Mouse (Mus musculus): ENCODE data around the gene Gm1113. TPM values are rescaled to one million over a fixed set of nuclear protein-coding genes. Genes with fewer than 3 reads are reported as not detected.

Gene Gm1113
- polyA plus RNA-seq, 2 experiments = not detected

- Histone ChIP-seq H3K4me2 (replicated peaks; ENCODE audit: low read depth, low read length, severe bottlenecking) (no peak overlapping the region), H3K4me3 (replicated peaks; ENCODE audit: low read length) (no peak overlapping the region), H3K9me3 (ENCODE audit: control insufficient read depth, low read length) (no peaks in the 10 kb centered on the region), H3K4me1 (ENCODE audit: control insufficient read depth, insufficient read depth, low read length) (peaks cover 7% of the 10 kb centered on the region; the same call in 1 of the 2 replicates), H3K36me3 (ENCODE audit: control insufficient read depth, insufficient read depth, low read length) (peaks cover 75% of the 10 kb centered on the region), H3K9ac (ENCODE audit: low read depth, low read length, severe bottlenecking) (no peak overlapping the region), H3K27me3 (ENCODE audit: control insufficient read depth, insufficient read depth, low read length) (no peaks in the 10 kb centered on the region), H3K27ac (replicated peaks; ENCODE audit: low read depth, low read length) (no peak overlapping the region)
- TF ChIP-seq POLR2A (IDR thresholded peaks at IDR 0.05; ENCODE audit: borderline replicate concordance, extremely low read depth, insufficient read depth, insufficient read length) = no peak
- 51% methylated on average over 7 of the region's 7 CpGs for WGBS
- peak; percentile 32 for DNase-seq (ENCODE audit: low spot score)
- ATAC-seq (ENCODE audit: low FRiP score, low read depth) = no peak
Observed at GRCm38 (mm10) chr9:35493033-35493732, 24.9 kb downstream of the Gm1113 start.

GRCm38 (mm10) chr9:35491109-35491866, 26.8 kb downstream of the Gm1113 start:
- peaks cover 78% of the 10 kb centered on the region for H3K36me3 ChIP-seq (ENCODE audit: control insufficient read depth, insufficient read depth, low read length)
- ATAC-seq (ENCODE audit: low FRiP score, low read depth) = peak; percentile 21; the same call in 1 of the 2 replicates
- DNase-seq (ENCODE audit: low spot score) = peak; percentile 33
- no peak overlapping the region for H3K4me3 ChIP-seq (replicated peaks; ENCODE audit: low read length)
- 70% methylated on average over 11 of the region's 11 CpGs for WGBS
- H3K4me2 ChIP-seq (replicated peaks; ENCODE audit: low read depth, low read length, severe bottlenecking) = no peak overlapping the region
- H3K4me1 ChIP-seq (ENCODE audit: control insufficient read depth, insufficient read depth, low read length) = peaks cover 7% of the 10 kb centered on the region; the same call in 1 of the 2 replicates
- H3K27ac ChIP-seq (replicated peaks; ENCODE audit: low read depth, low read length) = peak overlapping the region; percentile 14; the same call in 1 of the 2 replicates
- no peaks in the 10 kb centered on the region for H3K9me3 ChIP-seq (ENCODE audit: control insufficient read depth, low read length)
- no peak for TF ChIP-seq POLR2A (IDR thresholded peaks at IDR 0.05; ENCODE audit: borderline replicate concordance, extremely low read depth, insufficient read depth, insufficient read length)
- H3K27me3 ChIP-seq (ENCODE audit: control insufficient read depth, insufficient read depth, low read length) = no peaks in the 10 kb centered on the region
- no peak overlapping the region for H3K9ac ChIP-seq (ENCODE audit: low read depth, low read length, severe bottlenecking)

- DNase-seq (ENCODE audit: low spot score) (no peak), ATAC-seq (ENCODE audit: low FRiP score, low read depth) (no peak)
- no peak overlapping the region for H3K9ac ChIP-seq (ENCODE audit: low read depth, low read length, severe bottlenecking)
- no peak for TF ChIP-seq POLR2A (IDR thresholded peaks at IDR 0.05; ENCODE audit: borderline replicate concordance, extremely low read depth, insufficient read depth, insufficient read length)
- 88% methylated on average over 4 of the region's 4 CpGs for WGBS
- no peak overlapping the region for H3K4me2 ChIP-seq (replicated peaks; ENCODE audit: low read depth, low read length, severe bottlenecking)
- no peak overlapping the region for H3K27ac ChIP-seq (replicated peaks; ENCODE audit: low read depth, low read length)
- no peaks in the 10 kb centered on the region for H3K27me3 ChIP-seq (ENCODE audit: control insufficient read depth, insufficient read depth, low read length)
- peaks cover 77% of the 10 kb centered on the region for H3K36me3 ChIP-seq (ENCODE audit: control insufficient read depth, insufficient read depth, low read length)
- H3K4me1 ChIP-seq (ENCODE audit: control insufficient read depth, insufficient read depth, low read length) = peaks cover 7% of the 10 kb centered on the region; the same call in 1 of the 2 replicates
- no peak overlapping the region for H3K4me3 ChIP-seq (replicated peaks; ENCODE audit: low read length)
- H3K9me3 ChIP-seq (ENCODE audit: control insufficient read depth, low read length) = no peaks in the 10 kb centered on the region
Observed at GRCm38 (mm10) chr9:35488496-35488895, 29.6 kb downstream of the Gm1113 start.

- Histone ChIP-seq H3K36me3 (ENCODE audit: control insufficient read depth, insufficient read depth, low read length) (peaks cover 82% of the 10 kb centered on the region), H3K27ac (replicated peaks; ENCODE audit: low read depth, low read length) (no peak overlapping the region), H3K4me2 (replicated peaks; ENCODE audit: low read depth, low read length, severe bottlenecking) (no peak overlapping the region), H3K27me3 (ENCODE audit: control insufficient read depth, insufficient read depth, low read length) (no peaks in the 10 kb centered on the region), H3K9ac (ENCODE audit: low read depth, low read length, severe bottlenecking) (no peak overlapping the region), H3K4me1 (ENCODE audit: control insufficient read depth, insufficient read depth, low read length) (peaks cover 2% of the 10 kb centered on the region; the same call in 1 of the 2 replicates), H3K9me3 (ENCODE audit: control insufficient read depth, low read length) (no peaks in the 10 kb centered on the region), H3K4me3 (replicated peaks; ENCODE audit: low read length) (no peak overlapping the region)
- WGBS = 78% methylated on average over 13 of the region's 13 CpGs
- ATAC-seq (ENCODE audit: low FRiP score, low read depth) (no peak), DNase-seq (ENCODE audit: low spot score) (no peak)
- TF ChIP-seq POLR2A (IDR thresholded peaks at IDR 0.05; ENCODE audit: borderline replicate concordance, extremely low read depth, insufficient read depth, insufficient read length) = no peak
Observed at GRCm38 (mm10) chr9:35486616-35487015, 31.5 kb downstream of the Gm1113 start.

GRCm38 (mm10) chr9:35483949-35484348, 34.1 kb downstream of the Gm1113 start:
- Histone ChIP-seq H3K27me3 (ENCODE audit: control insufficient read depth, insufficient read depth, low read length) (no peaks in the 10 kb centered on the region), H3K9ac (ENCODE audit: low read depth, low read length, severe bottlenecking) (no peak overlapping the region), H3K4me2 (replicated peaks; ENCODE audit: low read depth, low read length, severe bottlenecking) (no peak overlapping the region), H3K9me3 (ENCODE audit: control insufficient read depth, low read length) (no peaks in the 10 kb centered on the region), H3K4me3 (replicated peaks; ENCODE audit: low read length) (no peak overlapping the region), H3K27ac (replicated peaks; ENCODE audit: low read depth, low read length) (no peak overlapping the region), H3K36me3 (ENCODE audit: control insufficient read depth, insufficient read depth, low read length) (peaks cover 92% of the 10 kb centered on the region), H3K4me1 (ENCODE audit: control insufficient read depth, insufficient read depth, low read length) (0 out of 2 replicates have a peak, but pooled peaks cover 3% of the 10 kb centered on the region)
- WGBS = 83% methylated on average over 3 of the region's 3 CpGs
- no peak for TF ChIP-seq POLR2A (IDR thresholded peaks at IDR 0.05; ENCODE audit: borderline replicate concordance, extremely low read depth, insufficient read depth, insufficient read length)
- no peak for ATAC-seq (ENCODE audit: low FRiP score, low read depth)
- no peak for DNase-seq (ENCODE audit: low spot score)
